Mouse (Mus musculus): ENCODE measurements around the gene Far1. TPM values are rescaled to one million over a fixed set of nuclear protein-coding genes. Genes with fewer than 3 reads are reported as not detected.

Gene Far1
- polyA plus RNA-seq, 1 experiment from 2014 or later: 46.0 TPM

DNA sequence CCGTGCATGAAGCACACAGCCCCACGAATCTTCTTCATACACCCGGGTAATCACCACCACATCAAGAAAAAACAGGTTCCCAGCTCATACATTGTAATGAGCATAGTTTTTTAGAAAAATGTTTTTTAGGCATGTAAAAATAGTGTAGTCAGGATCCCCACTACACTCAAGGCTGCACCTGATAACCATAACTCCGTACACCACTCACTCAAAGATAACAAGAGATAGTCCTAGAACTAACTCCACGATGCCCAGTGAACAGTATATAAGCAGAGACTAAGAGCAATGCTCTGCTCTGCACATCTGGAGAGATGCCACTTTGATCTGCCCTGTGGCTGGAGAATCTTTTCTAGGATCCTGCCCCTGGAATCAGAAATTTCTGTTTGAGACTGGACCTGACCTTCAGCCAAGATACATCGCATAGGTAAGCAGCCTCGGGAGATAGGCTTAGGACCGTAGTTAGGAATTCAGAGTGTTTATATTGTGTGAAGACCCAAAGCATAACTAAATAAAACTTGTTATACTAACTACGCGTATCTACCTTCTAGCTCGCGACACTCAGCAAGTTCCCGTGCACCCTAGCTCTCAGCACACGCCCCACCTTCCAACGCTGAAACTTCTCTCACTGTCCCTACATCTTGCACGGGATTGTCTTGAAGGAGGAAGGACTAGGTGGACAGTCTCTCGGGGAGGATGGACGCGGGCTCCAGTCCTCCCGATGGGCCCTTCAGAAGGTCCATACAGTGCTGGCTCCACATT is 928 bp upstream of the Far1 start:
- H3K27me3 ChIP-seq (replicated peaks): no peaks in the 10 kb centered on the region
- H3K9me3 ChIP-seq: no peaks in the 10 kb centered on the region
- H3K4me1 ChIP-seq: peaks cover 30% of the 10 kb centered on the region
- H3K36me3 ChIP-seq: no peaks in the 10 kb centered on the region
- WGBS: 12% methylated on average over 20 of the region's 20 CpGs
- peak overlapping the region; percentile 86 for H3K4me3 ChIP-seq
- H3K4me2 ChIP-seq: peak overlapping the region; percentile 79
- no peak; the same call in 1 of the 2 replicates for ATAC-seq (ENCODE audit: extremely low read depth, insufficient number of reproducible peaks, low FRiP score, low TSS enrichment)
- H3K27ac ChIP-seq (replicated peaks): peak overlapping the region; percentile 48
- H3K9ac ChIP-seq: peak overlapping the region; percentile 84

DNA sequence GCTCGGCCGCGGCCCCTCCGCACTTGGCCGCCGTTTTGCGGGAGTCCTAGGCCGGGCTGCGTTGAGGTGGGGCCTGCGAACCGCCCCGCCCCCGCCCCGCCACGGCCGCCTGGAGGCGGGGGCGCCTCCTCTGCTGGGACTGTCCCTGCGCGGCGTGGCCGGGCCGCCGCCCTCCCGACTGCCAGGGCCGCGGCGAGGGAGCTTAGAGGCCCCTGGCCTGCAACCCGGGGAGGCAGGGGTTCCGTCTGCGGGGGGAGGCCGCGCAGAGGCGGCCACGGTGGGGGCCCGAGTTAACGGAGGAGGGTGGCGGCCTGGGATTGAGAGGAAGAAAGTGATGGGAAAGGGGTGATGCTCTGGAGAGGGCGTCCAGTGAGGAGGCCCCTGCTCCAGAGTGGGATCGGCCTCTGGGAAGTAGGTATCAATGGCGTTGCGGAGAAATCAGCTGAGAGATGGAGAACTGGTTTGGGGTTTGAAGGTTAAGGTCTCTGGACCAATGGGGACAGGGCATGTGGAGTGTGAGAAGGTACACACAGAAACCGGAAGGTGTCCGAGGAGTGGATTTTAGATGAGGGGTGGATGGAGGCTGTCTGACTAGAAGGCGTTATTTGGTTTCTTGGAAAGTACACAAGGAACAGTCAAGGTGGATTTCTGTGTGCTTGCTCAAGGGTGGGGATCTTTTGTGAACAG is 472 bp downstream of the Far1 start:
- peak; percentile 76 for ATAC-seq (ENCODE audit: extremely low read depth, insufficient number of reproducible peaks, low FRiP score, low TSS enrichment)
- Histone ChIP-seq H3K36me3 (no peaks in the 10 kb centered on the region), H3K4me1 (peaks cover 30% of the 10 kb centered on the region), H3K27ac (replicated peaks) (peak overlapping the region; percentile 90), H3K4me2 (peak overlapping the region; percentile 79), H3K27me3 (replicated peaks) (no peaks in the 10 kb centered on the region), H3K9ac (peak overlapping the region; percentile 92), H3K9me3 (no peaks in the 10 kb centered on the region), H3K4me3 (peak overlapping the region; percentile 86)
- WGBS: 1% methylated on average over 45 of the region's 45 CpGs

GRCm38 (mm10) chr7:113515831-113516230 is 2.2 kb downstream of the Far1 start:
- no peak overlapping the region for H3K4me3 ChIP-seq
- H3K36me3 ChIP-seq: no peaks in the 10 kb centered on the region
- ATAC-seq (ENCODE audit: extremely low read depth, insufficient number of reproducible peaks, low FRiP score, low TSS enrichment): no peak
- H3K4me2 ChIP-seq: no peak overlapping the region
- H3K27me3 ChIP-seq (replicated peaks): no peaks in the 10 kb centered on the region
- peaks cover 30% of the 10 kb centered on the region for H3K4me1 ChIP-seq
- H3K9me3 ChIP-seq: no peaks in the 10 kb centered on the region
- no peak overlapping the region for H3K9ac ChIP-seq
- H3K27ac ChIP-seq (replicated peaks): no peak overlapping the region
- WGBS: 84% methylated on average over 4 of the region's 4 CpGs

DNA sequence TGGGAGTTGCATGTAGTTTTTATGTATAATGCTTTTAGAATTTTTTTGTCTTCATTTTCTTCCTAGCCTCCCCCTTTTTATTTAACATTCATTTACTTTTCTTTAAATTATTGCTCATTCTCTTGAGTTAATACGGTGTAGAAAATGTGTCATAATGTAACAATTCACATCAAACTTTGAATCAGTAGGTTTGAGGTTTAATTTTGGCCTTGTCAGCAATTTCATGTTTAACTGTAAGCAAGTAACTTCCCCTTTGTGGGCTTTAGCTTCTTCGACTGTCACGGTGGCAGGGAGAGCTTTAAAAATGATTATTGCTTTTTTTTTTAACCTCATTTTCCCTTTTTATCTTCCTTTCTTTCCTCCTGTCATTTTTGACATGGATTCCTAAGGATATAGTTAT is 4.8 kb downstream of the Far1 start:
- peaks cover 22% of the 10 kb centered on the region for H3K4me1 ChIP-seq
- no peak overlapping the region for H3K4me2 ChIP-seq
- no peak overlapping the region for H3K27ac ChIP-seq (replicated peaks)
- ATAC-seq (ENCODE audit: extremely low read depth, insufficient number of reproducible peaks, low FRiP score, low TSS enrichment): no peak
- no peaks in the 10 kb centered on the region for H3K36me3 ChIP-seq
- H3K9ac ChIP-seq: no peak overlapping the region
- no peaks in the 10 kb centered on the region for H3K27me3 ChIP-seq (replicated peaks)
- H3K9me3 ChIP-seq: no peaks in the 10 kb centered on the region
- no peak overlapping the region for H3K4me3 ChIP-seq
- 66% methylated on average over 3 of the region's 3 CpGs for WGBS

GRCm38 (mm10) chr7:113518961-113519360 is 5.3 kb downstream of the Far1 start:
- no peak for ATAC-seq (ENCODE audit: extremely low read depth, insufficient number of reproducible peaks, low FRiP score, low TSS enrichment)
- no peak overlapping the region for H3K4me2 ChIP-seq
- H3K27me3 ChIP-seq (replicated peaks): no peaks in the 10 kb centered on the region
- no peaks in the 10 kb centered on the region for H3K36me3 ChIP-seq
- no peak overlapping the region for H3K4me3 ChIP-seq
- no peak overlapping the region for H3K27ac ChIP-seq (replicated peaks)
- no peaks in the 10 kb centered on the region for H3K9me3 ChIP-seq
- WGBS: 87% methylated on average over 2 of the region's 2 CpGs
- H3K9ac ChIP-seq: no peak overlapping the region
- H3K4me1 ChIP-seq: peaks cover 22% of the 10 kb centered on the region

- no peaks in the 10 kb centered on the region for H3K9me3 ChIP-seq
- ATAC-seq (ENCODE audit: extremely low read depth, insufficient number of reproducible peaks, low FRiP score, low TSS enrichment): no peak
- WGBS: 20% methylated on average over 1 of the region's 1 CpGs
- H3K27ac ChIP-seq (replicated peaks): no peak overlapping the region; the same call in 1 of the 2 replicates
- H3K4me1 ChIP-seq: peaks cover 5% of the 10 kb centered on the region
- no peak overlapping the region for H3K4me2 ChIP-seq
- H3K9ac ChIP-seq: no peak overlapping the region
- H3K4me3 ChIP-seq: no peak overlapping the region
- peaks cover 47% of the 10 kb centered on the region for H3K36me3 ChIP-seq
- H3K27me3 ChIP-seq (replicated peaks): no peaks in the 10 kb centered on the region
Observed at GRCm38 (mm10) chr7:113543158-113543557, 29.5 kb downstream of the Far1 start.

GRCm38 (mm10) chr7:113551742-113552463 is 38.3 kb downstream of the Far1 start:
- H3K36me3 ChIP-seq: peaks cover 45% of the 10 kb centered on the region

GRCm38 (mm10) chr7:113552508-113552907 is 38.9 kb downstream of the Far1 start:
- no peak overlapping the region for H3K4me3 ChIP-seq
- no peaks in the 10 kb centered on the region for H3K4me1 ChIP-seq
- H3K27me3 ChIP-seq (replicated peaks): no peaks in the 10 kb centered on the region
- H3K9me3 ChIP-seq: no peaks in the 10 kb centered on the region
- no peak for ATAC-seq (ENCODE audit: extremely low read depth, insufficient number of reproducible peaks, low FRiP score, low TSS enrichment)
- H3K27ac ChIP-seq (replicated peaks): no peak overlapping the region
- WGBS: 51% methylated on average over 2 of the region's 2 CpGs
- H3K4me2 ChIP-seq: no peak overlapping the region
- H3K9ac ChIP-seq: no peak overlapping the region
- H3K36me3 ChIP-seq: peaks cover 41% of the 10 kb centered on the region

More at GRCm38 (mm10) chr7:113551742-113552463, 38.3 kb downstream of the Far1 start:
- no peaks in the 10 kb centered on the region for H3K27me3 ChIP-seq (replicated peaks)
- H3K4me3 ChIP-seq: no peak overlapping the region
- H3K4me2 ChIP-seq: no peak overlapping the region
- no peak for ATAC-seq (ENCODE audit: extremely low read depth, insufficient number of reproducible peaks, low FRiP score, low TSS enrichment)
- no peaks in the 10 kb centered on the region for H3K9me3 ChIP-seq
- H3K9ac ChIP-seq: no peak overlapping the region
- no peak overlapping the region for H3K27ac ChIP-seq (replicated peaks)
- no peaks in the 10 kb centered on the region for H3K4me1 ChIP-seq

DNA sequence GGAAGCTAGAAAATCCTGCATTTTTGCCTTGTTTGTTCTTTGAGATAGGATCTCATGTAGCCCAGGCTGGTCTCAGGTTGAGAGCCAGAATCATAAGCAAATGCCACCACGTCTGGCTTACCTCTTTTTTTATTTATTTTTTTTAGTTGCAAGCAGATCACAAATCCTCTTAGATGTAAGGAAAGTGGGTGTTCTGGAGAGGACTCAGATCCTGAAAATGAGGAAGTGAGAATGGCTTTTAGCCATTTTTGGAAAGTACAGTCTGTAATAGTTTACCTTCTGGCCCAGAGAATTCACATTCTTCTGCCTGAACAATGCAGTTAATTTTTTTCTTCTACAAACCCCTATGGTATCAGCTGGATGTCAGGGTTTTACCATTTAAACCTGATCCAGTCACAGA is 42.5 kb downstream of the Far1 start:
- Histone ChIP-seq H3K4me3 (no peak overlapping the region), H3K4me2 (no peak overlapping the region), H3K9me3 (no peaks in the 10 kb centered on the region), H3K4me1 (no peaks in the 10 kb centered on the region), H3K36me3 (peaks cover 28% of the 10 kb centered on the region), H3K27ac (replicated peaks) (no peak overlapping the region), H3K27me3 (replicated peaks) (no peaks in the 10 kb centered on the region), H3K9ac (no peak overlapping the region)
- no peak for ATAC-seq (ENCODE audit: extremely low read depth, insufficient number of reproducible peaks, low FRiP score, low TSS enrichment)
- 60% methylated on average over 1 of the region's 1 CpGs for WGBS

DNA sequence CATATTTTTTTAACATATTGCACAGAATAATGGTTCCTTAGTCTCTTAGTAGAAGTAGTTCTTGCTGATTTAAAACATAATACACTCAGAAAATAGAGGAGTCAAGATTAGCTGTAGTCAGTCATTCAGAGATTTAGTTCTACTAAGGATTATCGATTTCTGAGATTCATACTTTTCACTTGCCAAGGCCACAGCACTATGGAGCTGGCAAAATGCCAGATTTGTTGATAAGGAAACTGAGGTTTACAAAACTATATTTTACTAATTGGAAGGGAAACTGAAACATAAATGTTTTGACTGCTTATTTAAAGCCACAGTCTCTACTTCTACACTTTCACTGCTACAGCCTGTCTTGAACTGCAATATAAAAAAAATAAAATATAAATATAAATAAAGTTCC is 53.3 kb downstream of the Far1 start:
- WGBS: 77% methylated on average over 1 of the region's 1 CpGs
- Histone ChIP-seq H3K4me1 (peaks cover 9% of the 10 kb centered on the region), H3K4me3 (no peak overlapping the region), H3K36me3 (peaks cover 33% of the 10 kb centered on the region), H3K9me3 (no peaks in the 10 kb centered on the region), H3K27ac (replicated peaks) (no peak overlapping the region), H3K4me2 (no peak overlapping the region), H3K9ac (no peak overlapping the region), H3K27me3 (replicated peaks) (no peaks in the 10 kb centered on the region)
- no peak for ATAC-seq (ENCODE audit: extremely low read depth, insufficient number of reproducible peaks, low FRiP score, low TSS enrichment)

- ATAC-seq (ENCODE audit: extremely low read depth, insufficient number of reproducible peaks, low FRiP score, low TSS enrichment): no peak
- H3K4me3 ChIP-seq: no peak overlapping the region
- H3K9ac ChIP-seq: no peak overlapping the region
- H3K36me3 ChIP-seq: peaks cover 20% of the 10 kb centered on the region
- peak overlapping the region; percentile 52 for H3K27ac ChIP-seq (replicated peaks)
- H3K4me2 ChIP-seq: no peak overlapping the region
- 59% methylated on average over 6 of the region's 6 CpGs for WGBS
- H3K9me3 ChIP-seq: no peaks in the 10 kb centered on the region
- H3K27me3 ChIP-seq (replicated peaks): no peaks in the 10 kb centered on the region
- H3K4me1 ChIP-seq: peaks cover 17% of the 10 kb centered on the region
Observed at GRCm38 (mm10) chr7:113571121-113571520, 57.5 kb downstream of the Far1 start.
